Mouse (Mus musculus) ES-Bruce4 (cell line): ENCODE measurements at regions not wholly inside any gene's neighbourhood (a gene's known extent, or its start where the extent isn't known, plus 50 kb on each side); places are given as distances from the start of the nearest gene placed in this dataset.

Experiments
- CTCF ChIP-seq: IDR thresholded peaks from one replicate; pipeline ENCODE4 v1.8.1; 2011; ENCODE audit warnings: low read depth, low read length
- EP300 ChIP-seq: IDR thresholded peaks from 2 replicates; pipeline ENCODE4 v1.6.1; 2011; ENCODE audit warnings: low read depth, low read length; ENCODE audit not compliant: insufficient read depth

DNA sequence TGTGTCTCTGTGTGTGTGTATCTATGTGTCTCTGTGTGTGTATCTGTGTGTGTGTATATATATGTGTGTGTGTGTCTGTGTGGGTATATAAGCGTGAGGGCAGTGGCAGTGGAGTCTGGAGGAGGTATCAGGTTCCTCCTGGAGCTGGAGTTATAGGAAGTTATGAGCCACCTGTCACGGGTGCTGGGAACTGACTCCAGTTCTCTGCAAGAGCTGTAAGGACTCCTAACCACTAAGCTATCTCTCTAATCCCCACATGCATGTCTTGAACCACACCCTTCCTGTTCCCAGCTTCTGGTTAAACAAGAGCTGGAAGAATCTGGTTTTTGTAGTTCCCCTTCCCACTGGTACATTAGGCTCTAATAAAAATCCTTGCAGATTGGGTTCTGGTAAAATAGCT, 257.3 kb downstream of the 1500009L16Rik start:
- TF ChIP-seq CTCF (no peak), EP300 (no peak)
